Mouse (Mus musculus): ENCODE results near the gene Tmem230. TPM values are rescaled to one million over a fixed set of nuclear protein-coding genes. Genes with fewer than 3 reads are reported as not detected.

Tmem230 gene
- polyA plus RNA-seq, 2 experiments from 2014 or later, result 30.1 to 39.8 TPM

DNA sequence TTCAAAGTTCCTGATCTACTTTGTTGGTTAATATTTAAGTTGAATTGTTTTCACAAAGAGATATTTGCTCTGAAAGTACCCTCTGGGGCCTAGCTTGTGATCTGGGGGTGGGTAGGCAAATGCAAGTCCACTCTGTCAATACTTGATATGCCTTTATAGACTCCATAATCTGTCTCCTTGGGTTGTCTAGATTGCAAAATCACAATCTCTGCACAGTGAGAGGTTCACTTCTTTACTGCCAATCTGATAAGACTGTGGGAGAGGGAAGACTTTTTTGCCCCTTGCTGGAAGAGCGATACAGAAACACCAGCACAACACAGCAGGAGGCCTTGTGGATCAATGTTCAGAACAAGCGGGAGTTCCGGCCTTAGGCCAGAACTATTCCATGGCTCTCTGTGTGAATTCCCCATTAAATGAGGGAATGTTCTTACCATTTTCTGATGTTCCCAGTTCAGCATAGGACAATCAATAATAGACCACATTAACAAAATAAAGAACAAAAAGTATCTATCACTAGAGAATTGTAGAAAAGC lies 15.1 kb downstream of the Tmem230 start:
- ATAC-seq, result no peak

DNA sequence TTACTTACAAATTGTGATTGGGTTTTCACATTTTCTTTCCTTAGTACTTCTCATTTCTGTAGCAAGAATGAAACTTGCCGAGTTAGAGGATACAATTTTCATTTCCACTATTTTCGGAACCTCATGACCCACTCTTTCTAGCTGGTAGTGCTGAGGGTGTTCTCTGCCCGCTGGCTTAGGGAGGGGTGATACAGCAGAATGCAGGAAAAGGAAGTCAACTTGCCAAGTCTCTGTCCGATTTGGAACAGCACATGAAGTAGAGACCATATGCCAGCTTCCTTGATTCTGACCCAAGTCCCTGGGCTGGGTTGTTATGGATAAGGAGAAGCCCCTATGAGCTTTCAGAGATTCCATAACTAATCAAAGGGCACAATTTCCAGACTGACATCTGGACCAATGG lies 23.2 kb downstream of the Tmem230 start:
- no peak for ATAC-seq

DNA sequence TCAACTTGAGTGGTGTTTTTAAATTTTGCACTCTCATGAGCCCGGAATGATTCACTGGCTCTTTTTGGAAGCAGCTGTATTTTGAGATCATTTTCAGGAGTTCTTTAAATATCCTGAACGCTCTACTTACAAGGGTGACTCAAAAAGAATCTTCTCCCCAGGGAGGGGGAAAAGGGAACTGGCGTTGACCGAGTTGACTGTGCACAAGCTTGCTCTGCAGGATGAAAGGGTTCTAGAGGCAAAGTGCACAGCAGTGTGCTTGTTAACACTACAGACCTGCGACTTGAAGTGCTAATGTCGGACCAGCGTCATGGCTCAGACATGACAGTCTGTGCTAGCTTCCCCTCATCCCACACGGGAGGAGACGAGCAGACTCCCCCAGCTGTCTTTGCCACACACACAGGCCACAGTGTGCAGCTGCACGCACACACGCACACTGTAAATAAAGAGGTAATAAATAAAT lies 26.0 kb downstream of the Tmem230 start:
- no peak for ATAC-seq

DNA sequence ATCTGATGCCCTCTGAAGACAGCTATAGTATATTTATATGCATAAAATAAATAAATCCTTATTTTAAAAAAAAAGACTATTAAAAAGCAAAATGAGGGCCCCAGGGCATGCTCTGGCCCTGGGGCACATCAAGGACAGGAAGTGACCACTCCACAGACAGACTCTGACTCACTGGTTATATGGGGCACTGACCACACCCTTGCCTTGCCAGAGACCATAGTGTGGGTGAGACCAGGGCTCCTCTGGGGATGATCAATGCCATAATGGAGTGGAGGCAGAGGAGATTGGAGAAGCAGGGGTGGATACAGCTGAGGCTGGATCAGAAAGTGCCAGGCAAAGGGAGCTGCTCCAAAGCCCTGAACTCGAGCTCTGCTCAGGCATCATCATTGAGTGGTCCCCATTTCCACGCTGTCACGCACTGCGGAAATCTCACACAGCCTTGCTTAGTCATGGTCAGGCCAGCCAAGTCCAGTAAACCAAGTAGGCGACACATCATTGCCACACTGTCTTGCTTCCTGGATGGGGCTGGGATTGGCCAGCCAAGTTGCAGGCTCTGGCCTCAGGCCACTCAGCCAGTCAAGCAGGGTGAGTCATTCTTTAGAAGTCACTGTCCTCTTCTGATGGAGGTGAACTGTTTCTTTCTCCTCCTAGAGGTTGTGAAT lies 35.5 kb downstream of the Tmem230 start:
- no peak for ATAC-seq

DNA sequence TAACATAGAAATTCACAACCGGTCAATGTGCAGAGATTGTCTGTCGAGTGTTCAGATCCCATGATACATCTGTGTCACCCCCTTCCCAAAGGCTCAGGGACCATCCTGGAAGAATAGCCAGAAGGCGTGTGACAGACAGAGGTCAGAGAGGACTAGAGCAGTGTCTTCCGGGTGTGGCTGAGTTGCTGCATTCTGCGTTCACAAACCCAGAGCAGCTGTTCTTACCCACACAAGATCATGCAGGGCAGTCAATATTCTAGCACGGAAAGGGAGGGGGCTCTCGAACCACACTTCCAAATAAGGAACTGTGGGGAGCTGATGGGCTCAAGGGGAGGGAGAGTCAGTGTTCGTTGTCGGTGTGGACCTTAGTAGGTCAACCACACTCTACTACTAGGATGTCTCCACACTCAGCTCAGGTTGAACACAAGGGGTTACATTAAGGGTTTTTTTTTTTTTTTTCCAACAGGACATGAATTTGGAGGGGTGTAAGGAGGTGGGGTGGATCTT lies 36.7 kb downstream of the Tmem230 start:
- ATAC-seq, result no peak

DNA sequence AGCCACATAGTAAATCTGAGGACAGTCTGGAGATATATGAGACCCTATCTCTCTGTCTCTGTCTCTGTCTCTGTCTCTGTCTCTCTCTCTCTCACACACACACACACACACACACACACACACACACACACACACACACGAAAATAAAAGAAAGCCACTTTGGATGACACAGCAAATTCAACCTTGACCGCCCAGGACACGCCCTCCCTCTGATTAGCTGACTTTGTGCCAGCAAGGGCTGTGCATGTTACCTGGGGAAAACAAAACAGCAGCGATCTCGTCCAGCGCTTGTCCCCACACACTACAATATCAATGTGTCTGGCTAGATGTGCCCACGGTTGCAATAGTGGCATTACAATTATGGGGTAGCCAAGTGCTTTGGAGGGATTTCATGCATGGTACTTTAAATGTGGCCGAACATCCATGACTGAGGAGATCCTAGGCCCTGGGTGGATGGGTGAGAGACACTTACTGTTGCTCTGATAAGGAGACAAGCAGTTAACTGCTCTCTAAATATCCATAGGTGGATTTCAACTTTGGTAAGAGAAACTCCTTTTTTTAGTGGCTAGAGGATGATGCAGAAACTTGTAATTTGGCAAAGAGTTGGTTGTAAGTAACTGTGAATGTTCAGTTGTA lies 39.2 kb downstream of the Tmem230 start:
- ATAC-seq, result no peak

DNA sequence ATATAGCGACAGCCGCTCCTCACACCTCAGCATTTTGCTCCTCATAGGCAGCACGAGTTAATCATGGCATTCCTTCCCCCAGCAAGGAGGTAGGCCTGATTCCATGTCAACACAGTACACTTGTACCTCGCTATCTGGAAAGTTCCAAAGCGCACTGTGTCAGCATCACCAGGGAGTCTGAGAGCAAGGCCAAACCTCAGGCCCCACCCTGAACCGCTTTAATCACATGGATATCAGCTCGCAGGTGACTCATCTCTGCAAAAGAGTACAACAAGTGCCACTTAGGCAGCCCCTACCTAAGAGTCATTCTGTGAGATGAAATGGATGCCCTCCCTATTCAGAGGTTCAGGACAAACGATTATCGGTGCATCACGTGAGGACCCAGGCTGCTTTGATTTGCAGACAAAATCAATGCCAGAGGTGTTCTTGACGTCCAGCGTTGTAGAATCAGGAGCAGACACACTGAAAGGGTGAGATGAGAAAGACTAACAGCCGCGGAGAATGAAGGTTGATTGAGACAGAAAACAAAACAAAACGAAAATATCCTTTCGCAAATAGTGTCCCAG lies 41.2 kb downstream of the Tmem230 start:
- ATAC-seq, result no peak

DNA sequence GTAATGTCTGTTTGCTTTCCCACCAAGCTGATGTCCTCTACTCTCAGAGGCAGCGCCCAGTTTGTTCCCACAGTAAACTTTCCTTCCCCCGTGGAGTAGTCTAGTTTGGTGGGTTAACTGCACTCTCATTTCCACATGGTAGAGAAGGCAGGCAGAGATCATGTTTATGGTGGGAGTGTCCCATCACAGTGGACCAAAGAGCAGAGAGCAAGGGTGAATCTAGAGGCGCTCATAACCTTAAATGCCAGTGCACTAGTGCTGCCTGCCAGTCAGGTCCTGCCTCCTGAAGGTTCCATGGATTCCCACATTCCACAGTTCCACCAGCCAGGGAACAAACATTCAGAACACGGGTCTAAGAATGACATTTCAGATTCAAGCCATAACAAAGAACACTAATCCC lies 42.1 kb downstream of the Tmem230 start:
- ATAC-seq, result no peak

DNA sequence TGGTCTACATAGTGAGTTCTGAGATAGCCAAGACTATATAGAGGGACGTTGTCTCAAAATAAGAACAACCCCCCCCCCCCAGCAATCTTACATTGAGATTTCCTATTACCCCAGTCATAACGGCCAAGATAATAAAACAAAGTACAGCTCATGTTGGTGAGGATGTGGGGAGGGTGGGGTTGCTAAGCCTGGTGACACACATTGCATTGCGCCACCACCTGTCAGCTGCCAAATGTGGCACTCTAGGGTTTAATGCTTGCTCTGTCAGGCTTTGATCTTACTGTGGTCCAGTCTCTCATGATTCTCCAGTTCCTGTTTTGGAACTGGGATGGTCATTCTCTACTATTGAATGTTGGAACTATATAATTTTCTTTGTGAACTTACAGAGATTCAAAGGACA lies 43.8 kb downstream of the Tmem230 start:
- no peak for ATAC-seq

DNA sequence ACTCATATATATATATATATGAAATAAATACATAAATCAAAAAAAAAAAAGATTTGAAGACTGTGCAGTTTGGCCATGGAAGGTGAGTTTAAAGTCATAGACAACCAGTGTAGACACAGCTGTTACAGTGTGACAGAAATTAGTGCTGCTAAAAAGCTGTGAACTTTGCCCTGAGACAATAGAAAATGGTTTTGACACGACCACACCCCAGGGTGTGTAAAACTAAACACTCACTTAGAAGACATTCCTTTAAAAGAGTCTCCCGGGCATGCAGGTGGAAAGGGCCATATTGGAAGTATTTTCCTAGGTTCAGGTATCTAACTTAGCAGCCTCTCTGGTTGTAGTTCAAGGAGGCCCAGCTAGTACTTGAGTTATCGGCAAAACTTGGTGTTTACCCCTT lies 44.4 kb downstream of the Tmem230 start:
- no peak for ATAC-seq

DNA sequence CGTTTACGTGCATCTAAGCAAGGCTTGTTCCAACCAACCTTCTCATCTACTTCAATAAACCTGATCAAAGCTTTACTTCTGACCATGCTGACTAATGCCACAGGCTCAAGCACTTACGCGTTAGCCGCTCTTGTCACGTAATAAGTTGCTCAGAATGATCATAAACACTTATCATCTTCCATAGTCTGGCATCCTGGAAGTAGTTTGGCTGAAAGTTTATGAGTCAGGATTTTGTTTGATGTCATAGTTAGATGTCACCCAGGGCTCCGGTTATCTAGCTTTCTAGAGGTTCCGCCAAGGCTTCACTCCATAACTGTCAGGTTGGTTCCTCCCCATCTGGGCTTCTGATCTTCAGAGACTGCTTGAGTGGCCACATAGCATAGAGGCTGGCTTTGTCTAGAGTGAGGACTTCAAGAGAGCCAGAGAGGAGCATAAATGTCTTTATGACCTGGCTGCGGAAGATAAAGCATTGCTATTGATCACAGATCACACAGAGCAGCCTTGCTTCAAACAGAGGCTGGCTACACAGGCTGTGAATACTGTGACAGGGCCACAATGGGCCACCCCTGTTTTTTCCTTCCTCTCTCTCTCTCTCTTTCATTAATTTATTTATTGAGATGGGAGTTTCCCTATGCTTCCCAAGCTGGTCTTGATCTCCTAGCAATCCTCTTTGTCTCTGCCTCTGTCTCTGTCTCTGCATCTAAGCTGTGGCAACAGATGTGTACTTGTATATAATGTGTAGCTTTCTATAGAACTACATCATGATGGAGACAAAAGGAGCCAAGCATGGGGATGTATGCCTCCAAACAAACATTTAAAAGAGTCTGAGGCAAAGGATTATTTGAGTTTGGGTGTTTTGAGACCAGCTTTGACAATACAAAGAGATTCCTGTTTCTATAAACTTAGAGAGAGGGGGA lies 49.3 kb downstream of the Tmem230 start:
- no peak for ATAC-seq

DNA sequence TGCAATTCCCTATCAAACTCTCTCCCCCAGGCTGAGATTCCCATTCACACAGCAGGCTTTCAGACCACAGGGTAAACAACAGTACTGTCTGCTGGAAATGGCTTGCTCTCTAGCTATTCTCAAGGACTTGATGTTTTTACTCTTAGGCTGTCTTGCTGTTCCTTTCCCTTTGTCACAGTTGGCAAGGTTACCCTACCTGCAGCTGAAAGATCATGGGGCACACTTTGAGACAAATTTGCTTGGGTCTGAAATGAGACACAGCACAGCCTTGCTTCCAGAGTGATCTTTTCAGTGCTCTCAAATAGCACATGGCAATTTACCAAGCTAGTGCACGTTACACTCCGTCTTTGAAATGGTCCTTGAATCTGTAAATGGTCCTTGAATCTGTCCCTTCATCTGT lies 52.0 kb downstream of the Tmem230 start:
- no peak for ATAC-seq

DNA sequence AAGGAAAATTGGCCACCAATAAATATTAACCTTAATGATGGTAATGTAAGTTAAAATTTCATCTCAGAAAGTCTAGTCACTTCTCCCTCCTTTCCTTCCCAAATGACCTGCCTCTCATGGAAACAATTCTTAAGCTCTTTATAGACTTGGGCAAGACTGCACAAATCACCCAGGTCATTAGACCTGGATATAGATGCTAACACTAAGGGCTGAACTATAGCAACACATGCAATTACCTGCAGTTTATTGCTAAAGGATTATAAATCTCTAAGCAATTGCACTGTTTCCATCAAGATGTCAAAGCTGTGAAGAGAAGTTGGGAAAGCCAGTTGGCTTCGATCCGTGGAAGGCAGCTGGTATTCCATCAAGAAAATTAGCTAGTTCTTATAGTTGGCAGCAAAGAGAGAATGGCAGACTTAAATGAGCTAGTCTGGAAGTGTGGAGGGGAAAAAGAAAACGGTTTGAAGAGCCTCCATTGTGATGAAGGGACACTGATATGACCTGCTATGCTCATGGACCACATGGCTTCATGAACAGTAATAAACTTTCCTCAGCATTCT lies 56.9 kb downstream of the Tmem230 start:
- ATAC-seq, result no peak

Other genes starting within 250 kb of the Tmem230 start
- 100 to 1,000 TPM in 1 of 2 experiments, 10 to 100 TPM in 1; 67.6 to 113 TPM for gene Rassf2, start 217.5 kb downstream of the Tmem230 start, polyA plus RNA-seq (2017; shearing (Covaris generic))
- 10 to 100 TPM; 14.0 to 16.4 TPM for gene Slc23a2, start 102.7 kb downstream of the Tmem230 start, polyA plus RNA-seq (2017; shearing (Covaris generic))
- gene Pcna, start 5.5 kb upstream of the Tmem230 start, polyA plus RNA-seq (2017; shearing (Covaris generic)), result 100 to 1,000 TPM; 137 to 146 TPM
- 10 to 100 TPM; 19.5 to 25.8 TPM for gene Cds2, start 15.3 kb upstream of the Tmem230 start, polyA plus RNA-seq (2017; shearing (Covaris generic))
- gene Prokr2, start 137.6 kb upstream of the Tmem230 start, polyA plus RNA-seq (2017; shearing (Covaris generic)), result not detected

Measured in CD4-positive, CD25-positive, alpha-beta regulatory T cell, adult 4 months (primary cell).